Mouse (Mus musculus): ENCODE data around the gene Nmnat2. TPM values are rescaled to one million over a fixed set of nuclear protein-coding genes. Genes with fewer than 3 reads are reported as not detected.

Nmnat2 gene
- polyA plus RNA-seq, 1 experiment from 2014 or later = 11.7 TPM

- no peak overlapping the region for H3K4me3 ChIP-seq (ENCODE audit: low read depth, low read length)
- 93% methylated on average over 1 of the region's 1 CpGs for WGBS
- H3K27ac ChIP-seq (ENCODE audit: low read depth, low read length) = no peak overlapping the region
- H3K4me2 ChIP-seq (ENCODE audit: low read depth, low read length, severe bottlenecking) = no peak overlapping the region
- no peaks in the 10 kb centered on the region for H3K9me3 ChIP-seq (ENCODE audit: control insufficient read depth, low read length)
- H3K9ac ChIP-seq (ENCODE audit: low read length) = no peak overlapping the region
- H3K27me3 ChIP-seq (ENCODE audit: control insufficient read depth, insufficient read depth, low read length) = peaks cover 4% of the 10 kb centered on the region; the same call in 1 of the 2 replicates
- DNase-seq (ENCODE audit: low spot score) (no peak), ATAC-seq (replicated peaks; ENCODE audit: low FRiP score) (no peak)
- H3K36me3 ChIP-seq (ENCODE audit: control insufficient read depth, insufficient read depth, low read length) = no peaks in the 10 kb centered on the region
- H3K4me1 ChIP-seq (replicated peaks; ENCODE audit: control insufficient read depth, insufficient read depth, low read length) = peaks cover 3% of the 10 kb centered on the region; the same call in 1 of the 2 replicates
Measured at GRCm38 (mm10) chr1:153019128-153019527, 64.3 kb downstream of the Nmnat2 start.

GRCm38 (mm10) chr1:153019623-153020022 is 64.8 kb downstream of the Nmnat2 start:
- Histone ChIP-seq H3K9me3 (ENCODE audit: control insufficient read depth, low read length) (no peaks in the 10 kb centered on the region), H3K4me1 (replicated peaks; ENCODE audit: control insufficient read depth, insufficient read depth, low read length) (peaks cover 3% of the 10 kb centered on the region; the same call in 1 of the 2 replicates), H3K4me2 (ENCODE audit: low read depth, low read length, severe bottlenecking) (no peak overlapping the region), H3K4me3 (ENCODE audit: low read depth, low read length) (no peak overlapping the region), H3K36me3 (ENCODE audit: control insufficient read depth, insufficient read depth, low read length) (no peaks in the 10 kb centered on the region), H3K27ac (ENCODE audit: low read depth, low read length) (no peak overlapping the region), H3K27me3 (ENCODE audit: control insufficient read depth, insufficient read depth, low read length) (peaks cover 4% of the 10 kb centered on the region; the same call in 1 of the 2 replicates), H3K9ac (ENCODE audit: low read length) (no peak overlapping the region)
- DNase-seq (ENCODE audit: low spot score) = no peak
- WGBS = 80% methylated on average over 3 of the region's 3 CpGs
- ATAC-seq (replicated peaks; ENCODE audit: low FRiP score) = no peak

- DNase-seq (ENCODE audit: low spot score) (no peak), ATAC-seq (replicated peaks; ENCODE audit: low FRiP score) (no peak)
- Histone ChIP-seq H3K36me3 (ENCODE audit: control insufficient read depth, insufficient read depth, low read length) (no peaks in the 10 kb centered on the region), H3K9me3 (ENCODE audit: control insufficient read depth, low read length) (no peaks in the 10 kb centered on the region), H3K4me3 (ENCODE audit: low read depth, low read length) (no peak overlapping the region), H3K4me2 (ENCODE audit: low read depth, low read length, severe bottlenecking) (no peak overlapping the region), H3K27ac (ENCODE audit: low read depth, low read length) (no peak overlapping the region), H3K9ac (ENCODE audit: low read length) (no peak overlapping the region), H3K4me1 (replicated peaks; ENCODE audit: control insufficient read depth, insufficient read depth, low read length) (no peaks in the 10 kb centered on the region), H3K27me3 (ENCODE audit: control insufficient read depth, insufficient read depth, low read length) (peaks cover 2% of the 10 kb centered on the region; the same call in 1 of the 2 replicates)
- WGBS = 84% methylated on average over 7 of the region's 7 CpGs
Measured at GRCm38 (mm10) chr1:153021034-153021638, 66.3 kb downstream of the Nmnat2 start.

GRCm38 (mm10) chr1:153023018-153023417 is 68.2 kb downstream of the Nmnat2 start:
- Histone ChIP-seq H3K4me1 (replicated peaks; ENCODE audit: control insufficient read depth, insufficient read depth, low read length) (no peaks in the 10 kb centered on the region), H3K9ac (ENCODE audit: low read length) (no peak overlapping the region), H3K9me3 (ENCODE audit: control insufficient read depth, low read length) (no peaks in the 10 kb centered on the region), H3K27me3 (ENCODE audit: control insufficient read depth, insufficient read depth, low read length) (no peaks in the 10 kb centered on the region), H3K4me3 (ENCODE audit: low read depth, low read length) (no peak overlapping the region), H3K4me2 (ENCODE audit: low read depth, low read length, severe bottlenecking) (no peak overlapping the region), H3K36me3 (ENCODE audit: control insufficient read depth, insufficient read depth, low read length) (no peaks in the 10 kb centered on the region), H3K27ac (ENCODE audit: low read depth, low read length) (no peak overlapping the region)
- ATAC-seq (replicated peaks; ENCODE audit: low FRiP score) = no peak
- 93% methylated on average over 4 of the region's 4 CpGs for WGBS
- DNase-seq (ENCODE audit: low spot score) = no peak

GRCm38 (mm10) chr1:153023875-153024274 is 69.1 kb downstream of the Nmnat2 start:
- ATAC-seq (replicated peaks; ENCODE audit: low FRiP score) (no peak), DNase-seq (ENCODE audit: low spot score) (no peak)
- H3K9ac ChIP-seq (ENCODE audit: low read length) = no peak overlapping the region
- no peaks in the 10 kb centered on the region for H3K36me3 ChIP-seq (ENCODE audit: control insufficient read depth, insufficient read depth, low read length)
- H3K4me2 ChIP-seq (ENCODE audit: low read depth, low read length, severe bottlenecking) = no peak overlapping the region
- H3K27ac ChIP-seq (ENCODE audit: low read depth, low read length) = no peak overlapping the region
- H3K4me1 ChIP-seq (replicated peaks; ENCODE audit: control insufficient read depth, insufficient read depth, low read length) = no peaks in the 10 kb centered on the region
- no peaks in the 10 kb centered on the region for H3K9me3 ChIP-seq (ENCODE audit: control insufficient read depth, low read length)
- H3K4me3 ChIP-seq (ENCODE audit: low read depth, low read length) = no peak overlapping the region
- WGBS = 86% methylated on average over 2 of the region's 2 CpGs
- no peaks in the 10 kb centered on the region for H3K27me3 ChIP-seq (ENCODE audit: control insufficient read depth, insufficient read depth, low read length)

- 82% methylated on average over 2 of the region's 2 CpGs for WGBS
- DNase-seq (ENCODE audit: low spot score) = no peak
Measured at GRCm38 (mm10) chr1:153024453-153024852, 69.7 kb downstream of the Nmnat2 start.

GRCm38 (mm10) chr1:153031345-153031744 is 76.6 kb downstream of the Nmnat2 start:
- DNase-seq (ENCODE audit: low spot score) (no peak), ATAC-seq (replicated peaks; ENCODE audit: low FRiP score) (no peak)
- peaks cover 4% of the 10 kb centered on the region; the same call in 1 of the 2 replicates for H3K4me1 ChIP-seq (replicated peaks; ENCODE audit: control insufficient read depth, insufficient read depth, low read length)
- H3K36me3 ChIP-seq (ENCODE audit: control insufficient read depth, insufficient read depth, low read length) = no peaks in the 10 kb centered on the region
- no peak overlapping the region for H3K4me3 ChIP-seq (ENCODE audit: low read depth, low read length)
- no peak overlapping the region for H3K27ac ChIP-seq (ENCODE audit: low read depth, low read length)
- no peaks in the 10 kb centered on the region for H3K27me3 ChIP-seq (ENCODE audit: control insufficient read depth, insufficient read depth, low read length)
- H3K4me2 ChIP-seq (ENCODE audit: low read depth, low read length, severe bottlenecking) = no peak overlapping the region
- 70% methylated on average over 6 of the region's 6 CpGs for WGBS
- H3K9ac ChIP-seq (ENCODE audit: low read length) = no peak overlapping the region
- no peaks in the 10 kb centered on the region for H3K9me3 ChIP-seq (ENCODE audit: control insufficient read depth, low read length)

More at GRCm38 (mm10) chr1:153024453-153024852, 69.7 kb downstream of the Nmnat2 start:
- Histone ChIP-seq H3K27ac (ENCODE audit: low read depth, low read length) (no peak overlapping the region), H3K27me3 (ENCODE audit: control insufficient read depth, insufficient read depth, low read length) (no peaks in the 10 kb centered on the region), H3K9me3 (ENCODE audit: control insufficient read depth, low read length) (no peaks in the 10 kb centered on the region), H3K4me3 (ENCODE audit: low read depth, low read length) (no peak overlapping the region), H3K4me2 (ENCODE audit: low read depth, low read length, severe bottlenecking) (no peak overlapping the region), H3K4me1 (replicated peaks; ENCODE audit: control insufficient read depth, insufficient read depth, low read length) (no peaks in the 10 kb centered on the region), H3K36me3 (ENCODE audit: control insufficient read depth, insufficient read depth, low read length) (no peaks in the 10 kb centered on the region), H3K9ac (ENCODE audit: low read length) (no peak overlapping the region)
- no peak for ATAC-seq (replicated peaks; ENCODE audit: low FRiP score)

- Histone ChIP-seq H3K9me3 (ENCODE audit: control insufficient read depth, low read length) (no peaks in the 10 kb centered on the region), H3K27me3 (ENCODE audit: control insufficient read depth, insufficient read depth, low read length) (no peaks in the 10 kb centered on the region), H3K27ac (ENCODE audit: low read depth, low read length) (no peak overlapping the region), H3K4me2 (ENCODE audit: low read depth, low read length, severe bottlenecking) (no peak overlapping the region), H3K4me3 (ENCODE audit: low read depth, low read length) (no peak overlapping the region), H3K36me3 (ENCODE audit: control insufficient read depth, insufficient read depth, low read length) (no peaks in the 10 kb centered on the region), H3K9ac (ENCODE audit: low read length) (no peak overlapping the region), H3K4me1 (replicated peaks; ENCODE audit: control insufficient read depth, insufficient read depth, low read length) (peaks cover 4% of the 10 kb centered on the region; the same call in 1 of the 2 replicates)
- 77% methylated on average over 12 of the region's 12 CpGs for WGBS
- no peak for DNase-seq (ENCODE audit: low spot score)
- no peak for ATAC-seq (replicated peaks; ENCODE audit: low FRiP score)
Measured at GRCm38 (mm10) chr1:153031954-153032353, 77.2 kb downstream of the Nmnat2 start.

Measured in forebrain, embryonic 11.5 days (tissue).